Mouse (Mus musculus) ovary, adult 18-20 months (tissue): ENCODE measurements around the gene Inpp5f.
"Not testable (repeated sequence)": the region's sequence is repeated elsewhere in the genome, so short reads cannot be mapped to it uniquely, and the experiment has no call there.

ENCODE experiments used
- DNase-seq: peaks from one replicate; pipeline ENCODE4 v3.0.0; 2022; ENCODE audit warnings: low spot score, mixed read lengths

Inpp5f gene

GRCm38 (mm10) chr7:128610897-128611798, at the start of gene Inpp5f:
TSS of gene Inpp5f (plus strand) at chr7:128611328.
- peak; percentile 98 for DNase-seq

- no peak for DNase-seq
Observed at GRCm38 (mm10) chr7:128563373-128563772, 47.8 kb upstream of the Inpp5f start.

DNA sequence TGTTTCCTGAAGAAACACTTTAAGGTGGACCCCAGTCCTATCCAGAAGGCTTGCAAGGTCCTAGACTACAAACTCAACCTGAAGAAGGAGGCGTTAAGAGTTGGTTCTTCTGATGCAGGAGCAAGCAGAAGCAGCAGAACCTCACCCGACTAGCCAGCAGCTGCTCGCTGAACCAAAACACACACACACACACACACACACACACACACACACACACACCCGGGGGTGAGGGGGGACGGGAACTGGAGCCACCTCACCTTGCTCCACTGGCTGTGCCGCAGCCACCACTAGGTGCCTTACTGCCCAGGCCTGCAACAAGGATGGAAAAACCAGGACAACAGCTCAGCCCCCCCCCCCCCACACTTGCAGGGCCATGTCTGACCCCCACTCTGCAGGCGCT, 44.8 kb upstream of the Inpp5f start:
- no peak for DNase-seq

DNA sequence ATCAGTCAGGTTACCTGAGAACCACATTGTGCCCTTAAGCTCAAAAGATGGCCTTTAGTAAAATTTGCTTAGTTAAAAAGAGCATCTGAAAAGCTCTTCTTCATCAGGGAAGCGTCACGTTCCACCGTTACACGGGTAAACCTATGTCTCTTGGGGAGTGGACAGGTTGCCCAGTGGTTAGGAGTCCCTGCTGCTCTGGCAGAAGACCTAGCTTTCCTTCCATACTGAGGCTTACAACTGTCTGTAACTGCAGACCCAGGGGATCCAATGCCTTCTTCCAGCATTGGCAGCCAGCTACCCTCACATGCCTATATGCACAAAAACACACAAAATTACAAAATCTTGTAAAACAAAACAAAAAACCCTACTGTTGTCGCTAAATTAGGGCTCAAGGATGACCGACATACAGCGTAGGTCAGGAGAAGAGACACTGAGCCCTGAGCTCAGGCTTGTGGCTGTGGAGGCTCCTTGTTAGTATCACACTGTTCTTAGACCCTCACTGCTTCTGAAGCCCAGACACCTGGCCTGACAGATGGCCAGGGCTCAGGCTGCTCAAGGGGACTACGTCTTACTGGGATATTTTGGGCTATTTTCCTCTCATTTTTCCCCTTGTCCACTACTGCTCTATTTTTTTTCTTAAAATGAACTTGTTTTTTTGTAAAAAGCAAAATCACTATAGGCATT, 43.4 kb upstream of the Inpp5f start:
- no peak for DNase-seq

DNA sequence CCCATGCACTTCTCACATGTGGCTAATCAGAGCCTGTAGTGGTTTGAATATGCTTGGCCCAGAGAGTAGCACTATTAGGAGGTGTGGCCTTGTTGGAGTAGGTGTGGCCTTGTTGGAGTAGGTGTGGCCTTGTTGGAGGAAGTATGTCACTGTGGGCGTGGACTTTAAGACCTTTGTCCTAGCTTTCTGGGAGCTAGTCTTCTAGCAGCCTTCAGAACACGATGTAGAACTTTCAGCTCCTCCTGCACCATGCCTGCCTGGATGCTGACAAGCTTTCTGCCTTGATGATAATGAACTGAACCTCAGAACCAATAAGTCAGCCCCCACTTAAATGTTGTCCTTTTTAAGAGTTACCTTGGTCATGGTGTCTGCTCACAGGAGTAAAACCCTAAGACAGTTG, 41.7 kb upstream of the Inpp5f start:
- DNase-seq, result not testable (repeated sequence)

- no peak for DNase-seq
Observed at GRCm38 (mm10) chr7:128569987-128570656, 41.0 kb upstream of the Inpp5f start.

DNA sequence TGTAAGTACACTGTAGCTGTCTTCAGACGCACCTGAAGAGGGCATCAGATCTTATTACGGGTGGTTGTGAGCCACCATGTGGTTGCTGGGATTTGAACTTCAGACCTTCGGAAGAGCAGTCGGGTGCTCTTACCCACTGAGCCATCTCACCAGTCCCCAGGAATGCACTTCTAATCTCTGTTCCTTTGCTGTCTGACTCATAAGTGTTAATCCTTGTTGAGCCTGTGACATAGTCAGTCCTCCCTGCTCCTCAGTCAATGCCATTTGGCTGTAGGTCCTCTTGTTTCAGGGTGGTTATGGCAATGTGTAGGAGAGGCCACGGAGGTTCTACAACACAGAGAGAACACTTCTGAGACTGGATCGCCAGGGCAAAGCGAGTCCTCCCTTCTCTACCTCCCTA, 40.5 kb upstream of the Inpp5f start:
- not testable (repeated sequence) for DNase-seq

DNA sequence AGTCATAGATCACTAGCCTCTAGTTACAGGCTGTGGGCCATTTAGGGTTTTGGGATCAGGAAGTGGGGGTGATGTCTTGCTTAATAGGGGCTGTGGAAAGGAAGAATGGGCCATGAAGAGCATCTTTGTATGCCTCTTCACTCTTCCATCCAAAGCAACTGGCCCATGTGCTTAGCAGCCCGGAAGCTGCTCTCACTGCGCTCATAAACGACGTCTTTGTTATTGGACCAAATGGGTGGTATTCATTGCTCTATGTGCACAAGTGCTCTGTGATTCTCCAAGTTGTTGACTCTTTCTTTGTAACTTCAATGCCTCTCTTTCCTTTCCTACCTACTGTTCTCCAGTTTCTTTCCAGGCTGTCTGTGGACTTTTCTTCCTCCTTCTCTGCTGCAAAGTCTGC, 39.1 kb upstream of the Inpp5f start:
- DNase-seq, result no peak

GRCm38 (mm10) chr7:128575211-128575610, 35.9 kb upstream of the Inpp5f start:
- DNase-seq, result no peak

- no peak for DNase-seq
Observed at GRCm38 (mm10) chr7:128575794-128576193, 35.3 kb upstream of the Inpp5f start.

GRCm38 (mm10) chr7:128577607-128578006, 33.5 kb upstream of the Inpp5f start:
- no peak for DNase-seq

- DNase-seq, result no peak
Observed at GRCm38 (mm10) chr7:128578199-128578945, 32.8 kb upstream of the Inpp5f start.

DNA sequence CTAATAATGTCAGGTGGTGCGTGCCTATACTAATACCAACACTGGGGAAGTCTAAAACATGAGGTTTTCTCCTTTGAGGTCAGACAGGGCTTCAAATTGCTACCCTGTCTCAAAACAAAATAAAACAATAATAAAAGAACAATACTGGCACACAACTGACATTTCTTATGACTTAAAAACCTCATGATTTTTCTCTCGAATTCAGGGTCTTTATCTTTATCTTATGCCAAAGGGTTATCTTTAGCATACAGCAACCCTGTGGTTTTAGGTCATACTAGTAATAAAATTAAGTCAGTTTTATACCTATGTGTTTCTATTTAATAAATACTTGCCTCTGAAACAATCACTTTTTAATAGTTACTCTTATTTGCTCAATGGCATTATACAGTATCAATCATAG, 31.7 kb upstream of the Inpp5f start:
- DNase-seq, result no peak

DNA sequence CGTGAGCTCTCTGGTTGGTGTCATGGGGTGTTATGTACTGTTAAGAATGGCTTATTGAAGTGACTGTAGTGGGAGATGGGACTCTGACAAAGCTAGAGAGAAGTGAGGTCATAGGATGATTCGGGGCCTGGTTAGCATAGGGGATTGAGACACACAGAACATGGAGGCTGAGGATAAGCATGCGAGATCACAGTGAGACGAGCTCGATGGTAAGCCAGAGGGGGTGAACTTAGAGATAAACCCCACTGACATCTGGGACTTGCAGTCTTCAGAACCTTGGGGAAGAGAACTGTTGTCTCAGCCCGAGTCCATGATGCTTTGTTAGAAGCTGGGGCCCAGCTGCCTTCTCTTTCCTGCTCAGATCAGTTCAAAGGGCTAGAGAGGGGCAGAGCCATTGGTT, 30.8 kb upstream of the Inpp5f start:
- DNase-seq, result no peak

DNA sequence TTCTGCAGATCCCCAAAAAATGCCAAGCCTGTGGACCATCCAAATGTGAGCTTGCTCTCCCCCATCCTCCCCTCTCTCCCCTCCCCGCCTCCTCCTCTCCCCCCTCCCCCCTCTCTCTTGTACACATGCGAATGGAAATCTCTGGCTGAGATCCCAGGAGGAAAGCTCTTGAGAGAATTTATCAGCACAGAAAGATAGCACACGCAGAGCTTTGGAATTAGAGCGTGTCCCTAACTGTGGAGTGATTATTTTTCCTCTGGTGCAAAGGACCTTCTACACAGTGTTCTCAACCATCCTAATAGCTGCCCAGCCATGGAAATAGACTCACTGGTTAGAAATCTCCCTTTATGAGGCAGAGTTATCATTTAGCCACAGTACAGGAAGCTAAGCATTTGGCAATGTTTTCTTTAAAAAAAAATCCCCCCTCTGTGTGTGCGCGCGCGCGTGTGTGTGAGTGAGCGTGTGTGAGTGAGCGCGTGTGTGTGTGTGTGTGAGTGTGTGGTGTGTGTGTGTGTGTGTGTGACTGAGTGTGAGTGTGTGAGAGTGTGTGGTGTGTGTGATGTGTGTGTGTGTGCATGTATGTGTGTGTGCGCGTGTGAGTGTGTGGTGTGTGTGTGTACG, 29.2 kb upstream of the Inpp5f start:
- DNase-seq, result peak; percentile 20

- peak; percentile 30 for DNase-seq
Observed at GRCm38 (mm10) chr7:128583213-128583948, 27.7 kb upstream of the Inpp5f start.

GRCm38 (mm10) chr7:128587334-128587933, 23.7 kb upstream of the Inpp5f start:
- DNase-seq, result no peak

GRCm38 (mm10) chr7:128591345-128592084, 19.6 kb upstream of the Inpp5f start:
- peak; percentile 52 for DNase-seq

GRCm38 (mm10) chr7:128592118-128592935, 18.8 kb upstream of the Inpp5f start:
- DNase-seq, result peak; percentile 31
